23 mouse cellular contexts compared by ENCODE assay signal in genomic region chr11:21540072-21540471, GRCm38 (mm10).
"Had no signal": no experiment of that assay in that cellular context is flagged by ENCODE, and none has a peak within 500 bp of the region (broad histone marks: within the 10 kb centered on the region; RNA-seq: fewer than 3 reads in every experiment).

No protein-coding gene starts in this region.

- DNase-seq: gastrocnemius, adult 2 months; gastrocnemius, postnatal 10 days; gastrocnemius, postnatal 25 days; heart, adult 18-20 months; heart, postnatal 14 days; heart, postnatal 36 days; kidney, postnatal 10 days; kidney, postnatal 4 days; layer of hippocampus, postnatal 36 days; left cerebral cortex, postnatal 4 days; liver, embryonic 13.5 days had no signal

- H3K4me1 ChIP-seq: heart, embryonic 13.5 days; heart, embryonic 15.5 days; hindbrain, embryonic 10.5 days; hindbrain, embryonic 12.5 days; limb, embryonic 13.5 days; limb, embryonic 15.5 days; liver, embryonic 13.5 days had no signal

- H3K4me3 ChIP-seq: gastrocnemius, adult 2 months; heart, embryonic 13.5 days; heart, embryonic 15.5 days; hindbrain, embryonic 10.5 days; hindbrain, embryonic 12.5 days; layer of hippocampus, adult 2 months; limb, embryonic 13.5 days; limb, embryonic 15.5 days; liver, embryonic 13.5 days had no signal

- H3K9me3 ChIP-seq: heart, embryonic 13.5 days; heart, embryonic 15.5 days; hindbrain, embryonic 10.5 days; hindbrain, embryonic 12.5 days; limb, embryonic 13.5 days; limb, embryonic 15.5 days; liver, embryonic 13.5 days had no signal

- H3K36me3 ChIP-seq: heart, embryonic 13.5 days; heart, embryonic 15.5 days; hindbrain, embryonic 10.5 days; hindbrain, embryonic 12.5 days; limb, embryonic 13.5 days; limb, embryonic 15.5 days; liver, embryonic 13.5 days had no signal

- H3K9ac ChIP-seq: heart, embryonic 13.5 days; heart, embryonic 15.5 days; hindbrain, embryonic 12.5 days; hindbrain, embryonic 14.5 days; limb, embryonic 13.5 days; limb, embryonic 15.5 days; liver, embryonic 13.5 days had no signal

- H3K27ac ChIP-seq: gastrocnemius, adult 2 months; heart, embryonic 13.5 days; heart, embryonic 15.5 days; hindbrain, embryonic 10.5 days; hindbrain, embryonic 12.5 days; hindbrain, embryonic 14.5 days; layer of hippocampus, adult 2 months; limb, embryonic 13.5 days; limb, embryonic 15.5 days; liver, embryonic 13.5 days had no signal

- H3K4me2 ChIP-seq: heart, embryonic 11.5 days; heart, embryonic 13.5 days; heart, embryonic 15.5 days; hindbrain, embryonic 12.5 days; hindbrain, embryonic 14.5 days; limb, embryonic 13.5 days; limb, embryonic 15.5 days; liver, embryonic 13.5 days had no signal

- H3K27me3 ChIP-seq: heart, embryonic 13.5 days; heart, embryonic 15.5 days; hindbrain, embryonic 12.5 days; limb, embryonic 13.5 days; limb, embryonic 15.5 days; liver, embryonic 13.5 days had no signal

- ATAC-seq: forebrain, embryonic 16.5 days; hindbrain, embryonic 16.5 days; intestine, embryonic 16.5 days had no signal
